Mouse (Mus musculus) gonadal fat pad, adult 2 months (tissue): ENCODE data around the gene Igf1. TPM values are rescaled to one million over a fixed set of nuclear protein-coding genes. Genes with fewer than 3 reads are reported as not detected.

ENCODE experiments used
- DNase-seq: peaks from one replicate; pipeline ENCODE4 v3.0.0-alpha.2; 2012; ENCODE audit warnings: low read depth
- polyA plus RNA-seq: library from polyadenylated mRNA; depleted of rRNA; stranded (reverse); fragments of >200 nt; gene quantifications from 2 replicates; pipeline ENCODE4 v1.2.3, GENCODE M21; 2012; rRNA removed

The Igf1 gene
- 147 and 154 TPM in 2 replicates for polyA plus RNA-seq

GRCm38 (mm10) chr10:87858013-87858806 lies at the start of gene Igf1:
TSS of gene Igf1 (plus strand) at chr10:87858265.
- no peak for DNase-seq

GRCm38 (mm10) chr10:87812157-87813072 lies 45.6 kb upstream of the Igf1 start:
- DNase-seq, result no peak

- no peak for DNase-seq
These were observed 44.9 kb upstream of the Igf1 start for GRCm38 (mm10) chr10:87813073-87813590.

DNA sequence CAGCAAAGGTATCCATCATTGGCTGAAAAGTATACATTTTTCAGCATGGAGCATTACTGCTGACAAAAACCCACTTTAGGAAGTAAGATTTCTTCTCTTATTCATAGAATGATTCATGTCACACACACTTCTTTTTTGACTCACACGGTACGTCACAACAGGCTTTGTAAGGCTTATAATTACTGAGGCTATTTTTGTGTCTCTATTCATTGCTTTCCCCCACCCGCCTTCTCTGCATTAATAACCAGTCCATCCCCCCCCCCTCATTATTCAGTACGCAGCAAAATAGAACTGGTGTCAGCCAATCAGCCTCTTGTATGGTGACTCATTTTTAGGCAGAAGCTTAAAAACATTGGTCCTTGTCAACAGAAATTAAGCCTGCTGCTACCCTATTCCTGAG lies 41.2 kb upstream of the Igf1 start:
- DNase-seq, result no peak

DNA sequence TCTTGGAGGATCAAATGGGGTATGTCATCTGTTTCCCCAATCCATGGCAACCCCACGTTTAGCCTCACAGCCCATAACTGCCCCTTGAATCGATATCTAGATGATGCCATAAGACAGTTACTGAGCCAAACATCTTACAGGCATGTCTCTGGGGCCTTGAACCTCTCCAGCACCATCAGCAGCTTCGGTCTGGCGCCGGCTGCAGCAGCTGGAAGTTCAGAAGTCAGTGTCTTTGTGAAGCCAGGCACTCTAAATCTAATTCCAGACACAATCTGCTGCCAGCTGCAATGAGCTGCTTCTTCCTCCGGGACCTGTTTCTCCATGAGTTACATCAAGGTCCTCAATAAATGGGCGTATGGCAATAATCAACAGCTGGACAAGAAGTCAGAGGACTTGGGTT lies 40.3 kb upstream of the Igf1 start:
- no peak for DNase-seq

DNA sequence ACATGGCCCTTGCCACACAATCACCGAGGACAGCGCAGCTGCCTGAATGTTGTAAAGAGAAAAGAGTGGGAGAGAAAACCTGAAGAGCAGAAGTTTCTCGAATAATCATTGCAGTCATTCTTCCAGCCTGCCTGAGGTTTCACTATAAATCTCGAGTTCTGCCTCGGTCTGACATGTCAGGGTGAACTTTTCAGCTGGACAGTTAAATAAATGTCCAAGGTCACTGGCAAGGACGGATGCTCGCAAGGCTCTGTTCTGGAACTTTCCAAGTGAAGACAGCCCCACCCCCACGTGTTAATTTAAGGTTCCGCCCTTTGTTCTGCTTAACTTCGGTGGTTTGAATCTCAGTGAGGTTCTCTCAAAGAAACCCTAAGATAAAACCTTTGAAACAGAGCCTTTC lies 36.2 kb upstream of the Igf1 start:
- DNase-seq, result no peak

DNA sequence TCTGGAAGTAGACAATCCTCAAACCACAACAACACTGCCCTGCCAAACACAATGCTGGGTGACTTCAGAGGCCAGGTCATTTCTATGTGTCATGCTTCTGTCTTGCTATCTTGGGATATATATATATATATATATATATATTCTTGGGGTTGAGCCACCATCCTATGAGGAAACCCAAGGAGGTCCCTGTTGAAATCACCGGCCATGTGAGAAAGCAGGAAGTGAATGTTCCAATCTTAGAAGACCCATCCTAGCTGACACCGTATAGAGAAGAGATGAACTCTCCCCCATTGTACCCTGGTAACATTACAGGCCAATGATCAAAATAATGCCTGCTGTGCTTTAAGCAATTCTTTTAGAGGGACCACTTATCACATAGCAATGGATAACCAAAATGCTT lies 28.1 kb upstream of the Igf1 start:
- no peak for DNase-seq

DNA sequence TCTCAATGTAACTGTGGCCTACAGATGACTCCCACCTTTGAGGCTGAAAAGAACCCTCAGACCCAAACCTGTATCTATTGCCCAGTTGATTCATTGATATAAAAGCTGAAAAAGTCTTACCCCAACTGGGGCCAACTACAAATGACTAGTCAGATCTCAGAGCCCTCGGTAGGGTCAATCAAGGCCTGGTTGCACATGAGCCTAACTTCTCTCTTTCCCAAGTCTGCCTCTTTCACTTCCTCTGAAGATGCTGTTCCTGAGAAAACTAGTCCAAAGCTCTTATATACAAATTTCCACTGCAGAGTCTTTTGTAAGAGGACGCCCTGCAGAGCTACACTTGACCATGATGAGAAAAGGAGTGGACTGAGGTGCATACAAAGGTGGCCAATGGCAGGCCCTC lies 27.4 kb upstream of the Igf1 start:
- DNase-seq, result no peak

GRCm38 (mm10) chr10:87832101-87832500 lies 26.0 kb upstream of the Igf1 start:
- no peak for DNase-seq

DNA sequence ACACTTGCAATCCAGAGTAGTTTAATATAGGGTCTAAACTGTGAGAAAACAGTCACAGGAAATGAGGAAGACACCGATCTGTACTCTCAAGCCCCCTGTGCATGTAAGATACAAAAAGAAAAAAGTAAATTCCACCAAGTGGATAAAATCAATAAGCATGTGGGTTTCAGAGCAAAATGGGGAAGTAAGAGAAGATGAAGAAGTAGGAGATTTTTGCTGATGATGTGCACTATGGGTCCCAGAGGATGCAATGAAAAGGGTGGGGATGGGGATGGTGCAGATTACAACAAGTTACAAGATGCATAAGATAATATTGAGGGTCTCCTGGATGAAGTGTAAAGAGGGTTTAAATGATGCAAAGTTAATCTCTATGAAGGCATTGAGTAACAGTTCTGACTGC lies 18.6 kb upstream of the Igf1 start:
- no peak for DNase-seq

DNA sequence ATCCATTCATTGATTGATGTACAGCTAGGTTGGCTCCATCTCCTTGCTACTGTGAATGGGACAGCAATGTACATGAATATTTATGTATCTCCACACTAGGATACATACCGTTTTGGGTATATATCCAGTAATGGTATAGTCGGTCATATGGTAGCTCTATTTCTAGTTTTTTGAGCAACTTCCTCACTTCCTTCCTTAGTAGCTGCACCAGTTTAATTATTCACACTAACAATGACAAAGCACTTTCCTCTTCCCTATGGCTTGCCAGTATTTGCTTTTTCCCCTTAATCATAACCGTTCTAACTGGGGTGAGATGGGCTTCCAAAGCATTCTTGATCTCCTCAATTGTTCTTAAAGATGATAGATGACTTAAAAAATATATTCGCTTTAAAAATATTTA lies 15.6 kb upstream of the Igf1 start:
- DNase-seq, result no peak

DNA sequence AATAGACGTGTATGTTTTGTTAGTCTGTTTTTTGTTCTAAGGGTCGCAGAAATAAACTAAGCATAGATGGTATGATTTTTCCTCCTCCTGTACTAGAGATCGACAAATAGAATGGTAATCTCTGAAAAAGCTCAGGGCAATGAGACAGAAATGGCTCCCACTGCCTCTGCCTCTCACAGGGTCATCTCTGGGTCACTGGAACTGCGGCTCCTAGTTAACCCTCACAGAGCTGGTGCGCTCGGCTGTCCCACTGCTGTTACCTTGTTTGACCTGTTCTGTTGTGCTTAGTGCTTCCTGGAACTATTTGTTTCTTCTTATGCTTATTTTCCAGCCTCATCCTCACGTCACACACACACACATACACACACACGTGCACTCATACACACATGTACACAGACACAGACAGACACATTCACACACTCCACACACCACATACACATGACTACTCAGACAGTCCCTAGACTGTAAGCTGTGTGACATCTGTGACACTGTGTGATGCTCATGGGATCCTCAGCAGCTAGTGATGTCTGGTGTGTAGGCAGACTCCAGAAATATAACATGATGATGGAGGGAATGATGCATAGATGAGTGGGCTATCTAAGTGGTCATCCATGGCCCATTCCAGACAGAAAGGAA lies 13.0 kb upstream of the Igf1 start:
- no peak for DNase-seq

DNA sequence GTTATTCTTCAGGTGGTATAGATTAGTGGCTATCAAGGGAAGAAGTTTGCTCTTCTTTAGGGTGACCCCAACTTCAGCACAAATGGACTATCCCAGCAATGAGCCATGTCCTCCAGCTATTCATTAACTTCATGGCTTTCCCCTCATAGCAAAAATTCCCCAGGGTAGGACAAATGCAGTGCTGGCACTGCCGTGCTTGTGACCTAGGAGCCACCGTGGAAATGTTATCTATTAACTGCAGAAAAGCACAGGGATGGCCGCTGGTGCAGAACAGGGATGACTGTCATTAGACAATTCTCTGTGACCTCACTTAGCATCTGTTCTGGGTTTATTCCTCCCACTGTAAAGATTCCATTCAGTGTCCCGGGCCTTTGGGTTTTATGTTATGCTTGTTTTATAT lies 10.2 kb upstream of the Igf1 start:
- no peak for DNase-seq

- no peak for DNase-seq
These were observed 9.6 kb upstream of the Igf1 start for GRCm38 (mm10) chr10:87848419-87848818.

DNA sequence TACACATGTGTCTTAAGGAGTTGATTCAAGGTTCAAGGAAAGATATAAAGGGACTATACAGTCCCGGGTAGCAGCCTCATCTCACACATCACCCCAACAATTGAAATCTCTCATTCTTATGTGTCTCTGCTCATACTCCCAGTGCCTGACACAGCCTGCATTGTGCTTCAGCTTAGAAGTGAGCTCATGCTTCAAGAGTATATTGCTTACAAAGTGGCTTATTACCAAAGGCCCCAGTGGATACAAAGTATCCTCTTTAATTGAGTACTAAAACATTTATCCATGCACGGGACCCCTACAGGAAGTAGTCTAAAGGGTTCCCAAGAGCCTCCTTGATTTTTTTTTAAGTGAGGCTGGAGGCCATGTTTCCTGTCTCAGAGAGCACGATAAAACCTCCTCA lies 6.6 kb upstream of the Igf1 start:
- DNase-seq, result no peak

- no peak for DNase-seq
These were observed 3.7 kb upstream of the Igf1 start for GRCm38 (mm10) chr10:87854408-87854807.

DNA sequence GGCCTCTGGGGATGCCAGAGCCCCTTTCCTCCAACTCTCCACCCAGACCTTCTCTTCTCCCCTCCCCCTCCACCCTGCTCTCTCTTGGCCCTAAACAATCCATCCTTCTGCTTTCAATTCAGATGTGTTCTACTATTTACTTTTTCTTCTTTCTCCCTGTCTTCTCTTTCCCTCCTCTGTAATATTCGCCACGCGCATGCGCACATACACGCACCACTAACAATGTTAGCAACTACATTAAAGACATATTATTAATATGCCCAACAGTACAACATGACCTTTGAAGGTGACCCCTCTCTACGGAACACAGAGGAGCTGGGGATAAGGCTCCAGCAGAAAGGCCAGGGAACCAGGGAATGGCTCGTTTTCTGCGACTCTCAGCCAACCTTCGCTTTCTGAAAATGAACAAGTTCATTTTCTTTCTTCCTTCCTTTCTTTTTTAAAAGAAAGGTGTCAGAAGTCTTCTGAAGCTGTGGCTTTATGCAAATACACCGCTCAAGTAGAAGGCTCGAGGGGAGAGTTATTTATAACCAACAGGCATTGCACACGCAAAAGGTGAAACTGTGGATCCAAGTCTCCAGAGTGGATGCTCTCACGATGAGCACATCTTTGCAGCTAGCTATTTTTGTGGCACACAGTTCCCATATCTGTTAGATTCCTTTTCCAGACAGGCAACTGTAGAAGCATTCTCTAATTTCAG lies 2.5 kb upstream of the Igf1 start:
- DNase-seq, result no peak

- no peak for DNase-seq
These were observed 680 bp upstream of the Igf1 start for GRCm38 (mm10) chr10:87857215-87857955.

GRCm38 (mm10) chr10:87858939-87859338 lies 874 bp downstream of the Igf1 start:
- no peak for DNase-seq

GRCm38 (mm10) chr10:87859453-87859852 lies 1.4 kb downstream of the Igf1 start:
- DNase-seq, result no peak
